Mouse (Mus musculus) intestine, postnatal 0 days (tissue): ENCODE data around the gene Morn2. TPM values are rescaled to one million over a fixed set of nuclear protein-coding genes. Genes with fewer than 3 reads are reported as not detected.

Experiments used
- ATAC-seq: fragments of 200-750 bp; cut with Nextera tagmentation; 2 replicates; pipeline ENCODE4 v1.8.0; 2017; ENCODE audit warnings: mild to moderate bottlenecking, moderate TSS enrichment, moderate library complexity
- H3K27ac ChIP-seq: fragments of 300-500 bp; sonication (generic); 2 replicates; pipeline ENCODE4 v1.5.1; 2014; ENCODE audit warnings: mild to moderate bottlenecking, low read depth, low read length, moderate library complexity
- H3K27me3 ChIP-seq: fragments of 300-500 bp; sonication (generic); replicated peaks from 2 replicates; pipeline ENCODE4 v1.6.1; 2014; ENCODE audit warnings: low read length, mixed read lengths; ENCODE audit not compliant: control insufficient read depth, insufficient read depth
- H3K36me3 ChIP-seq: fragments of 300-500 bp; sonication (generic); 2 replicates; pipeline ENCODE4 v1.6.1; 2014; ENCODE audit warnings: mild to moderate bottlenecking, moderate library complexity; ENCODE audit not compliant: control insufficient read depth, insufficient read depth
- H3K4me1 ChIP-seq: fragments of 300-500 bp; sonication (generic); replicated peaks from 2 replicates; pipeline ENCODE4 v1.6.1; 2014; ENCODE audit warnings: antibody characterized with exemption, low read length, mixed read lengths; ENCODE audit not compliant: control insufficient read depth, insufficient read depth
- H3K4me2 ChIP-seq: fragments of 300-500 bp; sonication (generic); replicated peaks from 2 replicates; pipeline ENCODE4 v1.6.1; 2014; ENCODE audit warnings: low read depth, mild to moderate bottlenecking, moderate library complexity
- H3K4me3 ChIP-seq: fragments of 300-500 bp; sonication (generic); 2 replicates; pipeline ENCODE4 v1.5.1; 2014; ENCODE audit warnings: low read depth, low read length
- H3K9ac ChIP-seq: fragments of 300-500 bp; sonication (generic); 2 replicates; pipeline ENCODE4 v1.6.1; 2014; ENCODE audit warnings: mild to moderate bottlenecking, low read depth, low read length
- H3K9me3 ChIP-seq: fragments of 300-500 bp; sonication (generic); 2 replicates; pipeline ENCODE4 v1.6.1; 2016; ENCODE audit warnings: mixed run types; ENCODE audit not compliant: control insufficient read depth
- CTCF ChIP-seq: sonication (generic); IDR thresholded peaks from 2 replicates; pipeline ENCODE4 v1.5.1; 2016; ENCODE audit warnings: low read depth, mild to moderate bottlenecking, control low read depth, antibody characterized with exemption, moderate library complexity
- WGBS: fragments of 180-500 bp; shearing (Covaris S2); extraction: QIAGEN DNeasy Blood & Tissue Kit; methylation state at CpG from one replicate; pipeline ENCODE4 v1.1.7; 2014; 5-methylcytosine and 5-hydroxymethylcytosine counted together
- polyA plus RNA-seq: library from polyadenylated mRNA; unstranded; fragments of >200 nt; fragmentation: Nextera tagmentation; extraction: Ambion mirVana; gene quantifications from 2 replicates; pipeline ENCODE4 v1.2.1, GENCODE M21; 2015

Gene Morn2
- polyA plus RNA-seq, 1 experiment from 2014 or later, result 9.0 TPM

DNA sequence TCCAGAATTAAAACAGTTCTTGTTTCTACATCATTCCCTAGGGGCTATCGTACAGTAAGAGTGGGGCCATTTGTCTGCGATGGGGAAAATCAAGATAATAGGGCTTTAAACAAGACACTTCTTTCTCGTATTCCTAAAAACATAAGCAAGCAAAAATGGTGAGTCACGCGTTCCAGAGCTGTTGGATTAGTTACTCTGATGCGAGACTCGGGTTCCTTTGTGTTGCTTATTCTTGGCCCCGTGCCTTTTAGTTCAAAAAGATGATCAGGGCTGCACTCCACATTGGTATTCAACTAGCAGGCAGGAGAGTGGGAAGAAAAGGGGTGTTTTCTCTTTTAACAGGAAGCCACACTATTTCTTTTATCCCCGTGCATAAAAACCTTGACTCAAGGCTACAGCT lies 21.8 kb downstream of the Morn2 start:
- 71% methylated on average over 9 of the region's 9 CpGs for WGBS

DNA sequence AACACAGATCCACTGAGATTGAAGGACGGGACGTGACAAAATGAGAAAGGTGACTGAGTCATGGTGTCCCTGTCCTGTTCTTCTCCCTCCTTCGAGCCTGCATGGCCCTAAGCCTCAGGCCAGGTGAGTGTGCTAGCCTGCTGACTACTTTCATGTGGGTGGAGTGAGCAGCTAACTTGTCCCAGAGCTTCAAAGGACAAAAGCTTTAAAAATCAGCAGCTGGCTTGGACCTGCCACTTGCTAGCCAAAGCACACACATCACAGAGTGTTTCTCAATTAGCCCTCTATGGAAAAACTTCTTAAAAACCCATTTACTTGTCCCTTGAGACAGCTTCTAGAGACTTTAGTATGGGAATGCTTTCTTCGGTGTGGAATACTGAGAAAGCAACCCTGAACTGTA lies 22.4 kb downstream of the Morn2 start:
- Histone ChIP-seq H3K4me3 (no peak overlapping the region), H3K9ac (no peak overlapping the region), H3K36me3 (no peaks in the 10 kb centered on the region), H3K9me3 (no peaks in the 10 kb centered on the region), H3K4me2 (no peak overlapping the region), H3K4me1 (no peaks in the 10 kb centered on the region), H3K27ac (no peak overlapping the region), H3K27me3 (no peaks in the 10 kb centered on the region)
- ATAC-seq, result no peak
- WGBS, result 77% methylated on average over 4 of the region's 4 CpGs
- TF ChIP-seq CTCF, result no peak

More for the DNA sequence above, 21.8 kb downstream of the Morn2 start:
- Histone ChIP-seq H3K4me3 (no peak overlapping the region), H3K4me2 (no peak overlapping the region), H3K9ac (no peak overlapping the region), H3K4me1 (no peaks in the 10 kb centered on the region), H3K36me3 (no peaks in the 10 kb centered on the region), H3K27me3 (no peaks in the 10 kb centered on the region), H3K27ac (no peak overlapping the region), H3K9me3 (no peaks in the 10 kb centered on the region)
- TF ChIP-seq CTCF, result no peak
- no peak for ATAC-seq

- no peak overlapping the region for H3K4me2 ChIP-seq
- H3K4me3 ChIP-seq, result no peak overlapping the region
- H3K27ac ChIP-seq, result no peak overlapping the region
- no peaks in the 10 kb centered on the region for H3K36me3 ChIP-seq
- H3K9ac ChIP-seq, result no peak overlapping the region
- no peak for TF ChIP-seq CTCF
- H3K4me1 ChIP-seq, result no peaks in the 10 kb centered on the region
- no peaks in the 10 kb centered on the region for H3K27me3 ChIP-seq
- ATAC-seq, result no peak
- no peaks in the 10 kb centered on the region for H3K9me3 ChIP-seq
- WGBS, result 85% methylated on average over 6 of the region's 6 CpGs
Observed at GRCm38 (mm10) chr17:80322228-80322627, 32.2 kb downstream of the Morn2 start.

GRCm38 (mm10) chr17:80323015-80323414 lies 33.0 kb downstream of the Morn2 start:
- H3K36me3 ChIP-seq, result no peaks in the 10 kb centered on the region
- no peak overlapping the region for H3K4me2 ChIP-seq
- H3K27ac ChIP-seq, result no peak overlapping the region
- H3K27me3 ChIP-seq, result no peaks in the 10 kb centered on the region
- no peaks in the 10 kb centered on the region for H3K4me1 ChIP-seq
- no peaks in the 10 kb centered on the region for H3K9me3 ChIP-seq
- 77% methylated on average over 4 of the region's 4 CpGs for WGBS
- TF ChIP-seq CTCF, result no peak
- ATAC-seq, result no peak
- H3K9ac ChIP-seq, result no peak overlapping the region
- H3K4me3 ChIP-seq, result no peak overlapping the region

DNA sequence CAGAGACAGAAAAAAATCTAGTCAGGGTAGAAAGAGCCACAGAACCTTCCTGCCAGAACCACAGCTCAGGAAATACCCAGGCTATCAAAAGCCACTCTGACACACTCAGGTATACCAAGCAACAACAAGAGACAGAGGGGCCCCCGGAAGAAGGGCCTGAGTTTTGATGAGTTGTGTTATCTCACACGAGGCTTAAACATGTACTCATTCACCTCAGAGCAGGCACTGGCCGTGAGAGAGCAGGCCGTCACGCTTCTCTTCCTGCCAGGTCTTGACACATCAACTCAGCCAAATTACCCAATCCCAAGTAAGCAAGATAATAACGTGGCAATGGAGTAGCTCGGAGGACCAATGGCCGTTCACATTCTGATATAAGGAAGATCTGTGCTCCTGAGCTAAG lies 33.7 kb downstream of the Morn2 start:
- 67% methylated on average over 8 of the region's 8 CpGs for WGBS
- H3K4me2 ChIP-seq, result no peak overlapping the region
- ATAC-seq, result no peak
- H3K4me3 ChIP-seq, result no peak overlapping the region
- no peaks in the 10 kb centered on the region for H3K4me1 ChIP-seq
- H3K27me3 ChIP-seq, result no peaks in the 10 kb centered on the region
- H3K36me3 ChIP-seq, result no peaks in the 10 kb centered on the region
- no peaks in the 10 kb centered on the region for H3K9me3 ChIP-seq
- TF ChIP-seq CTCF, result no peak
- H3K9ac ChIP-seq, result no peak overlapping the region
- no peak overlapping the region for H3K27ac ChIP-seq

GRCm38 (mm10) chr17:80324521-80324920 lies 34.5 kb downstream of the Morn2 start:
- ATAC-seq, result no peak
- Histone ChIP-seq H3K9ac (no peak overlapping the region), H3K4me1 (no peaks in the 10 kb centered on the region), H3K27ac (no peak overlapping the region), H3K9me3 (no peaks in the 10 kb centered on the region), H3K27me3 (no peaks in the 10 kb centered on the region), H3K4me2 (no peak overlapping the region), H3K4me3 (no peak overlapping the region), H3K36me3 (no peaks in the 10 kb centered on the region)
- WGBS, result 87% methylated on average over 7 of the region's 7 CpGs
- no peak for TF ChIP-seq CTCF

DNA sequence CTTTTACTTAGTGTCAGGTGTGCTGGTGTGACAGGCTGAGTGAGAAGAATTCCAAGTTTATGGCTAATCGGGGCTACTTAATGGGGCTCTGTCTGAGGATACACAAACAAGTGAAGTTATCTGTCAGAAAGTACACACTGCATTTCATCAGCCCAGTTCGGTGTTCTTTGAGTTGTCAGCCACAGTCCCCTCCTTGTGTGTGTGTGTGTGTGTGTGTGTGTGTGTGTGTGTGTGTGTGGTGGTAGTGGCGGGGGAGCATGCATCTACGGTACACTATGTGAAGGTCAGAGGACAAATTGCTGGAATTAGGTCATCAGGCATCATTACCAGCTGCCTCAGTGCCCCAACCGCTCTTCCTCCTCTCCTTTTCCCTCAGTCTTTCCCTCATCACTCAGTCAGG lies 35.5 kb downstream of the Morn2 start:
- no peak overlapping the region for H3K27ac ChIP-seq
- WGBS, result 52% methylated on average over 5 of the region's 5 CpGs
- no peak overlapping the region for H3K4me2 ChIP-seq
- ATAC-seq, result no peak
- H3K9me3 ChIP-seq, result no peaks in the 10 kb centered on the region
- no peaks in the 10 kb centered on the region for H3K36me3 ChIP-seq
- no peaks in the 10 kb centered on the region for H3K4me1 ChIP-seq
- H3K9ac ChIP-seq, result no peak overlapping the region
- no peak for TF ChIP-seq CTCF
- no peak overlapping the region for H3K4me3 ChIP-seq
- no peaks in the 10 kb centered on the region for H3K27me3 ChIP-seq
